Mouse (Mus musculus) kidney, postnatal 36 days (tissue): ENCODE data around the gene Clrn1.
"Not testable (repeated sequence)": the region's sequence is repeated elsewhere in the genome, so short reads cannot be mapped to it uniquely, and the experiment has no call there.

Experiments used
- DNase-seq, 2 experiments: peaks; one replicate each; pipeline ENCODE4 v3.0.0; 2021 to 2022; ENCODE audit warnings: mixed read lengths in 2 of 2

The Clrn1 gene

DNA sequence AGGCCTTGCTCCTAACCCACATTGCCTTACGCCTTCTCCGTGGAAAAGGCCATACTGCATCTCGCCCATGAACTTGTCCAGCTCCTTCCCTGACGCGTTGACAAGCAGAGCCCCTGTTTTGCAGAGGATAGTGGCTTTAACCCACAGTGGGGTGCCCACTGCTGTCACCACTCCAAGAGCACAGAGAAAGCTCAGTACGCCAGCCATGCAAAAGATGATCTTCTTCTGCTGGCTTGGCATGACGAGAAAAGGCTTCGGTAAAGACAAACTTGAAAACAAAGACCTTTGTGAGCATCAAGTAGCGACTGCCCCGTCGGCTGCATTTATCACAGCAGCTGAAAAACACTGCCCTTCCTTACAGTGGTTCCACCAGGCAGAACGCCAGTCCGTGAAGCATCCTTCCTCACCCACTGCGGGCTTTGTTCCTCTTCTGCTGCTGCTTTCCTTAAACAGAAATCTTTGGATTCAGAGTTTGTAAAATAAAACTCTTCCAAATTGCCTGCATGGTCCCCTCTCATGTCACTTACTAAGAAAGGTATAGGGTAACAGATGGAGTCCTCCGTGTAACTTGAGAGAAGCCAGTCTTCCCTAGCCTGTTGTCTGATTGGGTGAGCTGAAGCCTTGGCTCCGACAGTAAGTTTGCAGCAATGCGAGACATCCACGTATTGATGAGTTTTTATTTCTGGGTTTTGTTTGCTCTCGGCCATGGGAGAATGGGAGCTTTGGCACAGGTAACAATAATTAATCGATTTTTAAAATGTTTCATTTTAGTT is at the start of gene Clrn1:
TSS of gene Clrn1 (minus strand) at position 540 of the 773 bp plus-strand sequence.
- DNase-seq: no peak

DNA sequence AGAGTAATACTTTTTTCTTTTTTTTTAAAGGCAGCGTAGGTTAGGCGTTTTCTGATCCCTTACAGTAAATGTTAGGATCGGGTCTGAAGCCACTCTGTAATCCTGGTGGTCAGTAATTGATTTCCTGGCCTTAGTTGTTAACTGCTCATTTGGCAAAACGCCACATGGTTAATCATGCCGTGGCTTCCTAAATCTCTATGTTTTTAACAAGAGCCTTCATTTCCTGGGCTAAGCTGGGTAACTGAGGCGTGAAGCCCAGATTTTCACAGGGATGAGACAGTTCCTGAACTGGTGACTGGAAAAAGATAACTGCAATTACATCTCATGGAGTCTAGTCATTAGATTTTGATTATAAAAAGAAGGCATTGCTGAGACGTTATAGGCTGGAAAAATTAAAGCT is 38.9 kb upstream of the Clrn1 start:
- DNase-seq: no peak

DNA sequence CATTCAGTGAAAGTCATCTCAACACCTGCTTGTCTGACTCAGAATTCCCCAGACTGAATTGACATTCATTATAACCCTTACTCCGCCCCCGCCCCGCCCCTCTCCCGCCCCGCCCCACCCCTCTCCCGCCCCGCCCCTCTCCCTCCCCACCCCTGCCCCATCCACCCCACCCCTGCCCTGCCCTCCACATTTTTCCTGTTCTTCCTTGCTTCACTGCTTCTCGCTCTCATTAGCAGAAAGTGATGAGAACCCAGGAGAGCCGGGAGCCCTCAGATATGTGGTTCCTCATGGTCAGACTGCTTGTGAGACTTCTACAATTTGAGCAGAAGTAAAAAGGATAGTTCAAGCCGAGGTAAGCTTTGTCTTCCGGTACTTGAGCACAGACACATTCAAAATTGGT is 38.0 kb upstream of the Clrn1 start:
- no peak for DNase-seq

DNA sequence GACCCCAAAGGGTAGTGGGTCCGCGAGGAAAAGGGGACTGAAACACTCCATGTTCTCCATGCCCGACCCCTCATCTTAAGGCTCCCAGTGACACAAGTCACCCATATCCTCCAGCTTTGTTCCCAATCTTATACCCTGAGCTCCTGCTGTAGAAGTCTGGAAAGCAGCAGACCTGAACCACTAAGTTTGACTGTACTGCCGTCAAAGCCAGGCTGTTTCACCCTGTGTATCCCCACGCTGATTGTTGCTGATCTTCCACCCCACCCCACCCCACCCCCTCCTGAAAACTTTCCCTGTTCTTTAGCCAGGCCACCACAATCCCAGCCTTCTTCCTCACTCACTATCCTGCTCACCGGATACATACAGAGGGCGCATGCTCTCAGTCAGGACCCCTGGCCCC is 37.5 kb upstream of the Clrn1 start:
- DNase-seq: no peak

DNA sequence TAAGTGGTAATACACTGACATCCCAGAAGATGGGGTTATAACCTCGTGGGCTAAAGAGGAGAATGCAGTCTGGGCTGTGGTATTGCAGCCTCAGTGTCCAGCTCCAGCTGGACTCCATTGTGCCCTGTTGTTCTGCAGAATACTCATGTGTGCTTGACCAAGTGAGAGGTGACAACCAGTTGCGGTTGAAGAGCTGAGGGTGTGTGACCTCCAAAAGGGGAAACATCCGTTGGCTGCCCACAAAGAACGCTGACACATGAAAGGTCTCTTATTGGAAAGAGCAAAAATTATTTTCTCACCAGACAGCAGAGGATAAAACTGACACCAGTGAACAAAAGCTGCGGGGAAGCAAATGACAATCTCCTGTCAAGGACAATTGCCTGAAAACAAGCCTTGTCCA is 36.2 kb upstream of the Clrn1 start:
- no peak for DNase-seq

DNA sequence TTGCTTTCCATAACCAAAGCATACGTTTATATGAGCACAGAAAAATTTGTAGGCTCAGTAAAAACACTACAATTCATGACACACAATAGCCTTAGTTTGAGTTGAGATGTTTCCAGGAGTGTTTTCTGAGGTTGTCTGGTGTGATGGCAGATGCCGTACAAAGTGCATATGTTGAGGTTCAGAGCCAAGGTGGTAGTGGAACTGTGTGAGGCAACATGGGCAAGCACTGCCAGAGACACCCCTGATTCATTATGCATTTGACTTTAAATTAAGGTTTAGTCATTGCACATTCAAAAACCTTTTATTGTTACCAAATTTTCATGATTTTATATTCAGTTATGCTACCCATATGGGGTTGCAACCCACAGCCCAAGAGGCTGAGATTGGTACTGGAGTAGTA is 19.5 kb upstream of the Clrn1 start:
- no peak for DNase-seq

DNA sequence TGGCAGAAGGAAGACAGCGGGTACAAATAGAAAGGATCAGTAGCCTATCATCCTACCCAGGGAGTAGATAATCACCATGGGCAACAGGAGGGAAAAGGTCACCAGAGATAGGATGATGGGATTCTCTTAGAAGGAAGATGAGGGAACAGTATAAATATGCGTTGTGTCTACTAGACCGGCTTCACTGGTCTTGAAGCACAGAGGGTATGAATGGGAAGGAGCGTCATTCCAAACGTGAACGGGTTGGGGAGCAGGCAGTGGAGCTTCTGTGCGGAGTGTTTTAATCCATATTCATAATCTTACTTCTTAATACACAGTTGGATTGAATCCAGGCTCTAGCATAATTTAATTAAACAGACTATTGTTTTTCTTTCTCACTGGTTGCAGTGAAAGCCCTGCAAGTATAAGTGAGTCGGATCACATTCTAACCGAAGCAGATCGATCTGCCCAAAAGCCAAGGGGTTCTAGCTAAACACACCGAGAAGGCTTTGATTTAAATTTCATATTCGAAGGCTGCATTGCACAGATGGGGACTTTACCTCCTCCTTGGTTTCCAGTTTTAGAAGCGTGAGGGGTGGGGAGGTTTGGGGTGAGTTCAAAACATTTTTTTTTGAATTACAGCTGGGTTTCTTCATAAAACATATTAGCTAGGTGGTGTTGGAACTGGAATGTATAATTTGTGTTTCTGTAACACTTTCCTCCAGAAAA is 17.1 kb upstream of the Clrn1 start:
- no peak for DNase-seq

DNA sequence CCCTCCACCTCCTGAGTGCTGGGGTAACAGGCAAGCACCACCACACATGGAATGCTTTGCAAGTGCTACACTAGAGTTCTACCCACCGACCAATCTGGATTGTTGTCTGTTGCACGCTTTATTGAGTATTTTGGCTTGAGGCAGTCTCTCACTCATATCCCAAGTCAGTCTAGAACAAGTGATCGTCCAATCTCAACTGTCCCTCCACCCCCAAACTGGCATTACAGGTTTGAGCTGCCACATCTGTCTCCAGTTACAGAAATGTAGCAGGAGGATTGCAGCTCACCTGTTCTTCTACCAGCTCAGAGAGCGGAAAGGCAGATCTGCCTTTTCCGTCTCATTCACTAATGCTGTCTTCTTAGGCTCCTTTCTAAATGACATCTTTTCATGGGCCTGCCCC is 10.0 kb upstream of the Clrn1 start:
- DNase-seq: no peak

DNA sequence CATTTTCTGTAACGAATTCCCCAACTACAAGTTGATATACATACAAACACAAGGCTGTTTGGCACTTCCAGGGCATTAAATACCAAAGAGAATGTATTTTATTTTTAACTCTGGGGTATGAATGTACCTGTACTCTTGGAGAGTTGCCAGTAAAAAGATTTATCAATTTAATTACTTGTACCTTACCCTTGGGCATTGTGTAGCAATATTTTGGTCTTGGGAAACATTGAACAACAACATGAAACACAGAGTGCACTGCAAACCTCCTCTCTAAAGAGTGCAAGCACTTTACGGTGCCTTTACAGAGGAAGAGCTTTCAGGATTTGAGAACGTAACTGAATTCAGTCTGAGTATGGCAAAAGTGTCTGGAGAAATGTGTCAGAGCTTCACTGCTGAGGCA is 9.4 kb upstream of the Clrn1 start:
- DNase-seq: no peak

DNA sequence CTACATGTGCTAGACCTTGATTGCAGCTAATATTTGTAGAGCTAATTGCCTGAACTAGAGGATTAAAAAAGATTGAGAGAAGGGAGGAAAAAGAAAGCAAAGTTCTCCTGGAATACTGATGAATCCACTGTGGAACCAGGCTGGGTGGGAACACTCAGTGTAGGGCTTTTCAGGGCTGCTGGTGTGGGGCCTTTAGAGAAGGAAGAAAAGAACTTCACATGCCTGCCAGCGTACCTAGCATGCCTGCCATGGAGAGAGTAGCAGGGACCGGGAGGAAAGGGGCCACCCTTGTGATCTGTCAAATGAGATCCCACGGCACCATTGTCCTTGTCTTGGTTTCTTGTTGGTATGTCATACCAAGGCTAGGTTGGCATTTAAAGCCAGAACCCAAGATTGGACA is 4.5 kb upstream of the Clrn1 start:
- DNase-seq: no peak

DNA sequence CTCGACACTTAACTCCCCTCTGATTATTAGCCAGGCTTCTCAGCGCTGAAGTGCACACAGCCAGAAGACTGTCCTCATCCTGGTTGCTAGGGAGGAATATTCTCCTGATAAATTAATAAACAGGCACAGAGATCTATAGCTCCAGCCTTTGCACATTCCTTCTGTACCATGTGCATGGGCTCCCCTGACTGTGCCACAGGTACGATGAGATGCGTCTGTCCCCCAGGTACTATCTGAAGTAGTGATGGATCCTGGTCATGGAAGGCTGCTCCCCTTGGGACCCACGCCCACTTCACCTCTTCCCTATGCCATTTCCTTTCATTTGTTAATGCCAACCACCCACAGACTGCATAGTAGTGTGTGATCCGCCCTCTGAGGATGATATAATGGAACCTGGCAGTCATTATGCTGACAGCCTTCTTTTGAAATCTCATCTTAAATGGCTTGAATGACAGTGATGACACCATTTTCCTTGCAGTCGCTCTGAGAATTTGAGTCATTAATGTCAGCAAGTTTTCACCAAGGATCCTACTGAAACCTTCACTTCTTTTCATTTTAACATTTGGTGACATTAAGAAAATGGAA is 3.1 kb upstream of the Clrn1 start:
- no peak for DNase-seq

DNA sequence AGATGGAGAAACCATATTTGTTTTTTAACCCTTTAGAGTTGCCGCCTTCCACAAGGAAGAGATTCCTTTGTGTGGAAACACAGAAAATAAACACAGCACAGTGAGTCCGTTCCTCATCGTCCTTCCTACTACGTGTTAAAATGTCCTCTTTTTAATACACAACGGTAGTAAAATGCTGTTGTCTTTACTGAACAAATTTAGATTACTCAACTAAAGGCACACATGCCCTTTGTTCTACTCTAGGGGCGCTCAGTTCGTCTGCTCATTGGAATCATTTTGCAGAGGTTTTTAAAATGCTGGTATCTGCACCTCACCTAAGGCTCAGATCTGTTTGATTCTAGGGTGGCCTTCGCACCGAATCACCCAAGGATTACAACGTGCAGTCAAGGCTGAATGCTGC is 2.6 kb upstream of the Clrn1 start:
- no peak for DNase-seq

DNA sequence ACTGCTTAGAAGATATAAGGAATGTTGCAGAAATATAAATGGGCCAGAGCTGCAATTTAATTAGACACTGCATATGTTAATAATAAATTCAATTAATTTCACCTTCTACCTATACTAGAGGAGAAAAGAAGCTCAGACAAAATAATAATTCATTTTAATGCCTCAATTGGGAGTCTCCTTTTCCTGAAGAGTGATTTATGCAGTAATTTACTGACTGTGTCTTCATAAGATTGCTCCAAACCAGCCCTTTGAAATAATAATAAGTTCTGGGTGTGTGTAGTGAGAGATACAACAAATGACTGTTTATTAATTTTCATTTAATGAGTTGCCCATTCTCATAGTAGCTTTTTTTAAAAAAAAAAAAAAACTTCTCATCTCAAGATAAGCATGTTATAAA is 1.6 kb downstream of the Clrn1 start:
- no peak for DNase-seq

DNA sequence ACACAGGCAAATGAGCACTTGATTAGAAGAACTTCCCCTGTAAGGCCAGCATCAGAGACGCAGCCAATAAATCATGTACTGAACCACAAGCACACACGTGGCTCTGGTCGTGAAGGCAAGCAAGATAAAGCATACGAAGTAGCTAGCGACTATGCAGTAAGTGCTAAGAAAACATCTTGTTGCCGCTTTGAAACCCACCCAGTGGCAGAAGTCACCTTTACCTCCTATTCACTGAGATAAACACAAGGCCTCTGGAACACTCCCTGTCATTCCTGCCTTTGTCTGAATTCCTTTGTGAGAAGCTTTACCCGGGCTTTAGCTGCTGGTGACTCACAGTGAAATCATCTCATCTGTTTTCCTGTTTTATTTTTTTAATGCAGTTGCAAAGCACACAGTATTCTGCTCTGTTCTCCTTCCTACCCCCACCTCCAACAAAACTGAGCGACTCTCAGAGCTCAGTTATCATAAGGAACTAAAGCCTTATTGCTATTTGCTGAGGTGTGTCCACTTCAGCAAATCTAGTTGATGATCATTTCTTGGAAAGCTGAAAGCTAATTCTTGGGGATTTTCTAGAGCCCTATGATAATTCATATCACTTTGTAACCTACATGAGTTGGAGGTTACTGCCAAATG is 2.1 kb downstream of the Clrn1 start:
- no peak for DNase-seq

DNA sequence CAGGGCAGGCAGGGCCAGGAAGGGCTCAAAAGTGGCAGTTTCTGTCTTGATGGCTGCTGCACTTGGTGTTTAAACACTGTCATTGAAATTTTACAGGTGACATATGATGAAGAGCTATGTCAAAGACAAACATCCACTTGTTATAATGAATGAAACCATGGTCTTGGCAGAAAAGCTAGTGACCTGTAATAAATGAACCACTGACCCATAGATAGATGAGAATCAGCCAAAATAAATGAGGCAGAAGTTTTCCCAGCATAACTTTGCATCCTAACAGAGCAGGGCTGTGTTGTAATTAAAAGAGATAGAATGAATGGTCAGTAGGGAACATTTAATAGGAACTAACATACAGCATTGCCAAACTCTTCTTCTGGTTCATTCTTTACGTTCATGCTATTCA is 4.1 kb downstream of the Clrn1 start:
- DNase-seq: no peak

DNA sequence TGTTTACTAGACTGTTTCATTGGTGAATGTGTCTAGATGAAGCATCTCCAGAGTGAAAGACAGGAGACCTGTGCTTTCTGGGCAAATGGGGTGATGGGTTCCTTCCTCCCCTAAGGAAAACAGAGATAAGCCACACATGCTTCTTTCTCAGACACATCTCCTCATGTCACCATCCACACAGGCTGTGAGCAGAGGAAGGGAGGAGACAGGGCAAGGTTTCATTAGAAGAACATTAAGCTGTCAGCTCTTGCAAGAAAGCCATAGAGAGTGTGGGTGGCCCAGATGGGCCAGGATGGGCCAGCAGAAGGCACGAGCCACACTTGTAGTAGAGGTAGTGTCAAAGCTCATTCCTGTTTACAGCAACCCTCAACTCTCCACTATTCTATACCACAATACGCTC is 5.0 kb downstream of the Clrn1 start:
- DNase-seq: no peak

DNA sequence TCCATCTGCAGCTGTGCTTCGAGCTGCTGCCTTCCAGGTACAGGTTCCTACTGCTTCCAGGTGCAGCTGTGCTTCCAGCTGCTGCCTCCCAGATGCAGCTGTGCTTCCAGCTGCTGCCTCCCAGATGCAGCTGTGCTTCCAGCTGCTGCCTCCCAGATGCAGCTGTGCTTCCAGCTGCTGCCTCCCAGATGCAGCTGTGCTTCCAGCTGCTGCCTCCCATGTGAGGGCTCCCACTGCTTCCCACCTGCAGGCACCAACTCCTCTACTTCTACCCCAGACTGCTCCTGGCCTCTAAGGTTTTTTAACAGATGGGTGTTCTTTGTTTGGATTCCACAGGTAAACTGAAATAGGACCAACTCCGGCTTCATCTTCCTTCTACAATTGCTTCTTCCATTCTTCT is 13.3 kb downstream of the Clrn1 start:
- not testable (repeated sequence) for DNase-seq

DNA sequence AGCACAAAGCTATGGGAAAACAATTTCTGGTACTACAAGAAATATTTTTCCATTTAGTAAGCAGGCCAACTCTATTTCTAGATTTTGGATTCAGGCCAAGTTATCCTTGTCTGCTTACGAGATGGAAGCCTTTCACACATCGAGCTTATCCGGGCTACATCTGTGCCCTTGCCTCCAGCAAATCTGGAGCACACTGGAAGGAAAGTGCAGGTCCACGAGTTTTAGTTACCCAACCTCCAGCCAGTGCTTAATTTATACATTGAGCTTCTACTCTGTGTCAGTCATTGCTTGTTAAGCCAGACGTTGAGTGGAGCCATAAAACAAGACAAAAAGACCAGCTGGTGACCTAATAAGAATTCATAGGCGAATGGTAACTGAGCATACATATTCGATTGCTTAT is 19.4 kb downstream of the Clrn1 start:
- no peak for DNase-seq

DNA sequence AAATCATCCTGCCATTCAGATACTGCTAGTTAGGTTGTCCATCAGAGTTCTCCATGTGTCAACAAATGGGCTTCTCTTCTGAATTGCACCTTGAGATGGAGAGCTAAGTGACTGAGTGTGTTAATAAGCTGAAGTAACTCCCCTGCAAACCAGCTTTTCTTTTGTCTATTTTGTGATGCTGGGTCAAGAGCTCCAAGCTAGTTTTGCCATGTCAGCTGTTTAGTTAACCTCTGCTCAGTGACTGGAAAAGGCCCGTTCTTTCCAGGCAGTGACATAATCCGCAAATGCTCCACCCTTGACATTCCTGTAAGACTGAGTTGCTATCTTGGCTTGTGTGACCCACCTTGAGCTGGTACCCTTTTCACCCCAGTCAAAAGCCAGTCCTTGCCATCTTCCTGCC is 22.2 kb downstream of the Clrn1 start:
- no peak for DNase-seq

DNA sequence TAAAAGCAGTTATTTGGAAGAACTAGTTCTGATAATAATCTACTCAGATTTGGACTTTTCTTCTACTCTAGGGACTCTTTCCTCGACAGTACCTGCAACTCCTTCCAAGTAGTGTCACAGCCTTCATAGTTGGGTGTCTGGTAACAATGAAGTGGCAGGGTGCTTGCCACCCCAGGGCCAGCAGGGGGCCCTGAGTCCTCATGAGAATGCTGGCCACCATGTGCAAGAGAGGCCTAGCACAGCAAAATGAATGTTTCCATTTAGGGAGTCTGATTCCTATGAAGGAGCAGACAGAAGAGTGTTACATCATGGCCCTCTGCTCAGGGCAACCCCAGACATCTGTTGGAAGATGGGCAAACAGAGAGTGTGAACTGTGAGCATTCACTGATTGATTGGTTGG is 41.7 kb downstream of the Clrn1 start:
- peak in 1 of 2 experiments; percentile 6 for DNase-seq

DNA sequence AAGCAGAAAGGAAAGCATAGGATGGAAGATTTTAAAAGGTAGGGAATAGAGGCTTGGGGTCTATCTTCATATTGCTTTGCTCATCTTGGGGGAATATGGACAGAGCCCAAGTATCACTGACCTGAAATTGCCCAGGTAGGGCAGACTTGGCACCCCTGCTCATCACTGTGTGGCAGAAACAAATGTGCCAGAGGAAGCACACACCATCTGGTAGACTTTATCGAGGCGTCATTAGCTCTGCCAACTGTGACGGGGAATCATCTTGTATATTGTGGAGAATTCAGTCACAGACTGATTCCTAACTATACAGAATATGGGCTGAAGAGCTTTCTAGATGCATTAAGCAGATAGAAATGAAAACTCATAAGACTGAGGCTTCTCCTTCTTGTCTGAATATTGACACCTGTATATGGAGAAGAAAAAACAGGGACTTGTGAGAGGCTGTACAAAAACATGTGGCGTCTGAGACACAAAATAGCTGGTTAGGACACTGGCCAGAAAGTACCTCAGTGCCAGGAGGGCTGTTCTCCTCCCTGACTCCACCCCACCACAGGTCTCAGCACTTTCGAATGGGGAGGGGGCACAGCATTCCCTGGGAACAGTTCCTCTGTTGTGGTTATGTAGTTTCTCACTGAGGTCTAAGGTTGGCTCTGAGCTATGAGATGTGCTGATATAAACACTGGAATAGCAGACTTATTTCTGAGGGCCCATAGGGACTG is 51.5 kb downstream of the Clrn1 start:
- DNase-seq: no peak

DNA sequence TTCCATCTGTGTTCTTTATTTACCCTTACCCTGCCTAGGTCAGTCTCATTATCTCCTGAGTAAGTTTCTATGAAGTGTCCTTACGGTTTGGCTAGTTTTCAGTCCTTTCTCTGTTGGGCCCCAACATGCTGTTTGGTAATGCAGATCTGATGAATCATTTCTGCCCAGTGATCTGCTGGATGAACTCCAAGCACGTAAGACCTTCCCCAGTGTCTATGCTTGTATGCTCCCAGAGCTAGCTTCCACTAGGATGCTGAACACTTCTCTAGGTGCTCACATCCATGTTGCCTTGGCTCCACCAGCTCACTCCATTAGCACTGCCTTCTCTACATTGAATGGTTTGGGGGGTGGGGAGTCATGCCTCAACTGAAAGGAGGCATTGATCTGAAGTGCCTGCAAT is 52.3 kb downstream of the Clrn1 start:
- DNase-seq: no peak

DNA sequence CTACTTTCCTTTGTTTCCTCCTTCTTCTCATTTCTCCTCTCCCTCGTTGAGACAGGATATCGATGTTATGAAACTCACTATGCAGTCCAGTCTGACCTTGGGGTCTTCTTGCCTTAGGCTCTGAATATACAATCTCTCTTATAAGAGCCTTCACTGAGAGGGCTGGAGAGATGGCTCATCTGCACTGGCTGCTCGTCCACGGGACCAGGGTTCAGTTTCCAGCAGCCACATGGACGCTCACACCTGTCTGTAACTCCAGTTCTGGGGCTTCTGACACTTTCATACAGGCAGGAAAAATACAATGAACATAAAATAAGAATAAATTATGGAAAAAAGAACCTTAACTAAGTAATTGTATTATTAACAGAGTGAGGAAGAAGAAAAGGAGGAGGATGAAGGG is 53.6 kb downstream of the Clrn1 start:
- DNase-seq: no peak
